Mouse (Mus musculus) intestine, postnatal 0 days (tissue): ENCODE results near the gene Tmem210. TPM values are rescaled to one million over a fixed set of nuclear protein-coding genes. Genes with fewer than 3 reads are reported as not detected.
A peak's percentile ranks its signal among the peaks of the same experiment; 100 is the strongest.

Source experiments
- ATAC-seq: fragments of 200-750 bp; cut with Nextera tagmentation; 2 replicates; pipeline ENCODE4 v1.8.0; 2017; ENCODE audit warnings: mild to moderate bottlenecking, moderate TSS enrichment, moderate library complexity
- H3K27ac ChIP-seq: fragments of 300-500 bp; sonication (generic); 2 replicates; pipeline ENCODE4 v1.5.1; 2014; ENCODE audit warnings: mild to moderate bottlenecking, low read depth, low read length, moderate library complexity
- H3K27me3 ChIP-seq: fragments of 300-500 bp; sonication (generic); replicated peaks from 2 replicates; pipeline ENCODE4 v1.6.1; 2014; ENCODE audit warnings: low read length, mixed read lengths; ENCODE audit not compliant: control insufficient read depth, insufficient read depth
- H3K36me3 ChIP-seq: fragments of 300-500 bp; sonication (generic); 2 replicates; pipeline ENCODE4 v1.6.1; 2014; ENCODE audit warnings: mild to moderate bottlenecking, moderate library complexity; ENCODE audit not compliant: control insufficient read depth, insufficient read depth
- H3K4me1 ChIP-seq: fragments of 300-500 bp; sonication (generic); replicated peaks from 2 replicates; pipeline ENCODE4 v1.6.1; 2014; ENCODE audit warnings: antibody characterized with exemption, low read length, mixed read lengths; ENCODE audit not compliant: control insufficient read depth, insufficient read depth
- H3K4me2 ChIP-seq: fragments of 300-500 bp; sonication (generic); replicated peaks from 2 replicates; pipeline ENCODE4 v1.6.1; 2014; ENCODE audit warnings: low read depth, mild to moderate bottlenecking, moderate library complexity
- H3K4me3 ChIP-seq: fragments of 300-500 bp; sonication (generic); 2 replicates; pipeline ENCODE4 v1.5.1; 2014; ENCODE audit warnings: low read depth, low read length
- H3K9ac ChIP-seq: fragments of 300-500 bp; sonication (generic); 2 replicates; pipeline ENCODE4 v1.6.1; 2014; ENCODE audit warnings: mild to moderate bottlenecking, low read depth, low read length
- H3K9me3 ChIP-seq: fragments of 300-500 bp; sonication (generic); 2 replicates; pipeline ENCODE4 v1.6.1; 2016; ENCODE audit warnings: mixed run types; ENCODE audit not compliant: control insufficient read depth
- CTCF ChIP-seq: sonication (generic); IDR thresholded peaks from 2 replicates; pipeline ENCODE4 v1.5.1; 2016; ENCODE audit warnings: low read depth, mild to moderate bottlenecking, control low read depth, antibody characterized with exemption, moderate library complexity
- WGBS: fragments of 180-500 bp; shearing (Covaris S2); extraction: QIAGEN DNeasy Blood & Tissue Kit; methylation state at CpG from one replicate; pipeline ENCODE4 v1.1.7; 2014; 5-methylcytosine and 5-hydroxymethylcytosine counted together
- polyA plus RNA-seq: library from polyadenylated mRNA; unstranded; fragments of >200 nt; fragmentation: Nextera tagmentation; extraction: Ambion mirVana; gene quantifications from 2 replicates; pipeline ENCODE4 v1.2.1, GENCODE M21; 2015

Tmem210 gene
- polyA plus RNA-seq, 1 experiment from 2014 or later: not detected

GRCm38 (mm10) chr2:25264851-25265250, 23.1 kb upstream of the Tmem210 start:
- ATAC-seq: peak; percentile 28
- no peaks in the 10 kb centered on the region for H3K4me1 ChIP-seq
- H3K9ac ChIP-seq: peak overlapping the region; percentile 78
- H3K27ac ChIP-seq: peak overlapping the region; percentile 93
- H3K4me3 ChIP-seq: peak overlapping the region; percentile 92
- H3K36me3 ChIP-seq: peaks cover 19% of the 10 kb centered on the region
- H3K4me2 ChIP-seq: peak overlapping the region; percentile 94
- H3K27me3 ChIP-seq: no peaks in the 10 kb centered on the region
- H3K9me3 ChIP-seq: no peaks in the 10 kb centered on the region
- TF ChIP-seq CTCF: no peak
- 41% methylated on average over 3 of the region's 3 CpGs for WGBS

- peak; percentile 59 for ATAC-seq
- H3K9me3 ChIP-seq: no peaks in the 10 kb centered on the region
- TF ChIP-seq CTCF: no peak
- no peaks in the 10 kb centered on the region for H3K27me3 ChIP-seq
- H3K36me3 ChIP-seq: peaks cover 32% of the 10 kb centered on the region
- WGBS: 32% methylated on average over 6 of the region's 6 CpGs
- H3K4me3 ChIP-seq: peak overlapping the region; percentile 92
- H3K9ac ChIP-seq: peak overlapping the region; percentile 61
- peak overlapping the region; percentile 94 for H3K4me2 ChIP-seq
- H3K4me1 ChIP-seq: peaks cover 1% of the 10 kb centered on the region
- peak overlapping the region; percentile 93 for H3K27ac ChIP-seq
Observed at GRCm38 (mm10) chr2:25265897-25266656, 21.9 kb upstream of the Tmem210 start.

- H3K27ac ChIP-seq: peak overlapping the region; percentile 93
- no peak for ATAC-seq
- peaks cover 33% of the 10 kb centered on the region for H3K36me3 ChIP-seq
- 0 out of 2 replicates have a peak overlapping the region, but pooled peaks have one; percentile 92 for H3K4me3 ChIP-seq
- peak overlapping the region; percentile 61 for H3K9ac ChIP-seq
- peaks cover 7% of the 10 kb centered on the region for H3K4me1 ChIP-seq
- TF ChIP-seq CTCF: no peak
- no peaks in the 10 kb centered on the region for H3K27me3 ChIP-seq
- peak overlapping the region; percentile 94 for H3K4me2 ChIP-seq
- no peaks in the 10 kb centered on the region for H3K9me3 ChIP-seq
- 9% methylated on average over 2 of the region's 2 CpGs for WGBS
Observed at GRCm38 (mm10) chr2:25266720-25267119, 21.2 kb upstream of the Tmem210 start.

- ATAC-seq: 0 out of 2 replicates have a peak, but pooled peaks have one; percentile 1
- Histone ChIP-seq H3K27me3 (no peaks in the 10 kb centered on the region), H3K27ac (peak overlapping the region; percentile 93), H3K9me3 (no peaks in the 10 kb centered on the region), H3K4me1 (peaks cover 7% of the 10 kb centered on the region), H3K36me3 (peaks cover 33% of the 10 kb centered on the region), H3K9ac (0 out of 2 replicates have a peak overlapping the region, but pooled peaks have one; percentile 61), H3K4me2 (peak overlapping the region; percentile 94), H3K4me3 (0 out of 2 replicates have a peak overlapping the region, but pooled peaks have one; percentile 92)
- peak; percentile 26; the same call in 1 of the 2 replicates for TF ChIP-seq CTCF
Observed at GRCm38 (mm10) chr2:25267241-25267640, 20.7 kb upstream of the Tmem210 start.

GRCm38 (mm10) chr2:25267746-25268309, 20.1 kb upstream of the Tmem210 start:
- Histone ChIP-seq H3K27ac (peak overlapping the region; percentile 93), H3K4me1 (peaks cover 7% of the 10 kb centered on the region), H3K4me3 (no peak overlapping the region), H3K9ac (peak overlapping the region; percentile 61; the same call in 1 of the 2 replicates), H3K9me3 (no peaks in the 10 kb centered on the region), H3K36me3 (peaks cover 33% of the 10 kb centered on the region), H3K4me2 (peak overlapping the region; percentile 94), H3K27me3 (no peaks in the 10 kb centered on the region)
- no peak for TF ChIP-seq CTCF
- WGBS: 68% methylated on average over 4 of the region's 4 CpGs
- ATAC-seq: no peak

GRCm38 (mm10) chr2:25271827-25272511, 16.0 kb upstream of the Tmem210 start, which contains the start of the genes Ssna1 and Anapc2:
Ssna1 (minus strand) TSS chr2:25272438.
Anapc2 (plus strand) TSS chr2:25272478.
- H3K9me3 ChIP-seq: no peaks in the 10 kb centered on the region

More at GRCm38 (mm10) chr2:25271827-25272511, 16.0 kb upstream of the Tmem210 start, which contains the start of the genes Ssna1 and Anapc2:
- Histone ChIP-seq H3K36me3 (peaks cover 62% of the 10 kb centered on the region), H3K4me3 (peak within 1 kb of the TSS; percentile 86), H3K27me3 (no peaks in the 10 kb centered on the region), H3K27ac (peak within 1 kb of the TSS; percentile 82), H3K4me2 (peak within 1 kb of the TSS; percentile 91), H3K9ac (peak within 1 kb of the TSS; percentile 73), H3K4me1 (peaks cover 14% of the 10 kb centered on the region)
- under 1% methylated on average over 49 of the region's 55 CpGs for WGBS
- peak; percentile 71 for TF ChIP-seq CTCF
- peak; percentile 92 for ATAC-seq
